Mouse (Mus musculus) forebrain, postnatal 0 days (tissue): ENCODE data around the gene Uvrag. TPM values are rescaled to one million over a fixed set of nuclear protein-coding genes. Genes with fewer than 3 reads are reported as not detected.
A peak's percentile ranks its signal among the peaks of the same experiment; 100 is the strongest.

Source experiments
- ATAC-seq: fragments of 200-750 bp; cut with Nextera tagmentation; 2 replicates; pipeline ENCODE4 v1.8.0; 2017; ENCODE audit warnings: mild to moderate bottlenecking, moderate library complexity
- DNase-seq: peaks from one replicate; pipeline ENCODE4 v3.0.0-alpha.2; 2015
- H3K27ac ChIP-seq: fragments of 300-500 bp; sonication (generic); 2 replicates; pipeline ENCODE4 v1.5.1; 2014; ENCODE audit warnings: low read depth, mild to moderate bottlenecking, antibody characterized with exemption, low read length, moderate library complexity, mixed read lengths
- H3K27me3 ChIP-seq: fragments of 300-500 bp; sonication (generic); 2 replicates; pipeline ENCODE4 v1.6.1; 2014; ENCODE audit warnings: mild to moderate bottlenecking, low read length, mixed read lengths; ENCODE audit not compliant: insufficient read depth
- H3K36me3 ChIP-seq: fragments of 300-500 bp; sonication (generic); 2 replicates; pipeline ENCODE4 v1.6.1; 2014; ENCODE audit warnings: mild to moderate bottlenecking, moderate library complexity; ENCODE audit not compliant: insufficient read depth
- H3K4me1 ChIP-seq: fragments of 300-500 bp; sonication (generic); 2 replicates; pipeline ENCODE4 v1.6.1; 2014; ENCODE audit warnings: antibody characterized with exemption; ENCODE audit not compliant: insufficient read depth
- H3K4me2 ChIP-seq: fragments of 300-500 bp; sonication (generic); 2 replicates; pipeline ENCODE4 v1.6.1; 2014; ENCODE audit warnings: low read depth, mild to moderate bottlenecking, moderate library complexity
- H3K4me3 ChIP-seq: fragments of 300-500 bp; sonication (generic); 2 replicates; pipeline ENCODE4 v1.5.1; 2014; ENCODE audit warnings: low read depth, low read length, mixed read lengths
- H3K9ac ChIP-seq: fragments of 300-500 bp; sonication (generic); 2 replicates; pipeline ENCODE4 v1.6.1; 2014; ENCODE audit warnings: mild to moderate bottlenecking
- H3K9me3 ChIP-seq: fragments of 300-500 bp; sonication (generic); 2 replicates; pipeline ENCODE4 v1.6.1; 2016; ENCODE audit warnings: low read length
- CTCF ChIP-seq: sonication (generic); IDR thresholded peaks from 2 replicates; pipeline ENCODE4 v1.5.1; 2016; ENCODE audit warnings: antibody characterized with exemption, control low read depth, low read depth
- WGBS: fragments of 180-500 bp; shearing (Covaris S2); extraction: QIAGEN DNeasy Blood & Tissue Kit; methylation state at CpG from one replicate; pipeline ENCODE4 v1.1.7; 2014; 5-methylcytosine and 5-hydroxymethylcytosine counted together
- polyA plus RNA-seq: library from polyadenylated mRNA; unstranded; fragments of >200 nt; fragmentation: Nextera tagmentation; extraction: Ambion mirVana; gene quantifications from 2 replicates; pipeline ENCODE4 v1.2.1, GENCODE M21; 2015
- total RNA-seq: library from RNA; depleted of rRNA; stranded (reverse); fragments of >200 nt; gene quantifications from 2 replicates; pipeline ENCODE4 v1.2.3, GENCODE M21; 2014

The Uvrag gene
- total and polyA plus RNA-seq, 2 experiments from 2014 or later: 18.6 to 18.8 TPM

GRCm38 (mm10) chr7:98899815-98900214 is 241.1 kb downstream of the Uvrag start:
- no peak for DNase-seq
- H3K9ac ChIP-seq: no peak overlapping the region
- H3K27ac ChIP-seq: no peak overlapping the region
- WGBS: 86% methylated on average over 4 of the region's 4 CpGs
- ATAC-seq: no peak
- TF ChIP-seq CTCF: no peak
- no peaks in the 10 kb centered on the region for H3K4me1 ChIP-seq
- no peak overlapping the region for H3K4me3 ChIP-seq
- no peaks in the 10 kb centered on the region for H3K27me3 ChIP-seq
- no peak overlapping the region for H3K4me2 ChIP-seq
- H3K9me3 ChIP-seq: no peaks in the 10 kb centered on the region
- no peaks in the 10 kb centered on the region for H3K36me3 ChIP-seq

- Histone ChIP-seq H3K9me3 (no peaks in the 10 kb centered on the region), H3K27ac (no peak overlapping the region), H3K4me3 (no peak overlapping the region), H3K36me3 (no peaks in the 10 kb centered on the region), H3K4me2 (no peak overlapping the region), H3K27me3 (no peaks in the 10 kb centered on the region), H3K4me1 (no peaks in the 10 kb centered on the region), H3K9ac (no peak overlapping the region)
- 86% methylated on average over 8 of the region's 8 CpGs for WGBS
- ATAC-seq (peak; percentile 53), DNase-seq (no peak)
- TF ChIP-seq CTCF: no peak
Measured at GRCm38 (mm10) chr7:98897323-98897722, 243.6 kb downstream of the Uvrag start.

GRCm38 (mm10) chr7:98895501-98896095 is 245.3 kb downstream of the Uvrag start:
- Histone ChIP-seq H3K9me3 (no peaks in the 10 kb centered on the region), H3K27me3 (no peaks in the 10 kb centered on the region), H3K4me2 (no peak overlapping the region), H3K9ac (no peak overlapping the region), H3K4me3 (no peak overlapping the region), H3K36me3 (no peaks in the 10 kb centered on the region), H3K27ac (no peak overlapping the region), H3K4me1 (no peaks in the 10 kb centered on the region)
- 51% methylated on average over 10 of the region's 10 CpGs for WGBS
- TF ChIP-seq CTCF: no peak
- DNase-seq (no peak), ATAC-seq (no peak)

GRCm38 (mm10) chr7:98894768-98895167 is 246.2 kb downstream of the Uvrag start:
- no peak for TF ChIP-seq CTCF
- Histone ChIP-seq H3K27me3 (no peaks in the 10 kb centered on the region), H3K9me3 (no peaks in the 10 kb centered on the region), H3K4me1 (no peaks in the 10 kb centered on the region), H3K4me3 (no peak overlapping the region), H3K4me2 (no peak overlapping the region), H3K36me3 (no peaks in the 10 kb centered on the region), H3K27ac (no peak overlapping the region), H3K9ac (no peak overlapping the region)
- no peak for DNase-seq
- 48% methylated on average over 5 of the region's 5 CpGs for WGBS
- no peak for ATAC-seq

GRCm38 (mm10) chr7:98894305-98894704 is 246.6 kb downstream of the Uvrag start:
- H3K27me3 ChIP-seq: no peaks in the 10 kb centered on the region
- H3K4me3 ChIP-seq: no peak overlapping the region
- ATAC-seq (no peak), DNase-seq (no peak)
- no peaks in the 10 kb centered on the region for H3K36me3 ChIP-seq
- 91% methylated on average over 5 of the region's 5 CpGs for WGBS
- H3K9me3 ChIP-seq: no peaks in the 10 kb centered on the region
- H3K27ac ChIP-seq: no peak overlapping the region
- no peak overlapping the region for H3K4me2 ChIP-seq
- no peak overlapping the region for H3K9ac ChIP-seq
- no peaks in the 10 kb centered on the region for H3K4me1 ChIP-seq
- no peak for TF ChIP-seq CTCF

GRCm38 (mm10) chr7:98893144-98893543 is 247.8 kb downstream of the Uvrag start:
- no peak for ATAC-seq
- Histone ChIP-seq H3K4me1 (no peaks in the 10 kb centered on the region), H3K27me3 (no peaks in the 10 kb centered on the region), H3K4me3 (no peak overlapping the region), H3K9me3 (no peaks in the 10 kb centered on the region), H3K9ac (no peak overlapping the region), H3K4me2 (no peak overlapping the region), H3K36me3 (no peaks in the 10 kb centered on the region), H3K27ac (no peak overlapping the region)
- 87% methylated on average over 5 of the region's 5 CpGs for WGBS
- no peak for DNase-seq
- no peak for TF ChIP-seq CTCF

- no peak for DNase-seq
Measured at GRCm38 (mm10) chr7:98889211-98889610, 251.7 kb downstream of the Uvrag start.

More at GRCm38 (mm10) chr7:98889211-98889610, 251.7 kb downstream of the Uvrag start:
- no peak overlapping the region for H3K4me3 ChIP-seq
- no peaks in the 10 kb centered on the region for H3K4me1 ChIP-seq
- H3K27ac ChIP-seq: no peak overlapping the region
- ATAC-seq: peak; percentile 43; the same call in 1 of the 2 replicates
- no peaks in the 10 kb centered on the region for H3K27me3 ChIP-seq
- WGBS: 67% methylated on average over 7 of the region's 7 CpGs
- no peak overlapping the region for H3K9ac ChIP-seq
- no peaks in the 10 kb centered on the region for H3K9me3 ChIP-seq
- TF ChIP-seq CTCF: no peak
- H3K36me3 ChIP-seq: no peaks in the 10 kb centered on the region
- no peak overlapping the region for H3K4me2 ChIP-seq
